23 mouse cellular contexts compared by ENCODE assay signal in genomic region chr16:5184956-5185355, GRCm38 (mm10). TPM values are rescaled to one million over a fixed set of nuclear protein-coding genes. Genes with fewer than 3 reads are reported as not detected.
DNase-seq lines count a peak whose midpoint lies in the region; ATAC-seq and TF ChIP-seq lines count a peak whose summit lies in the region.
"Had no signal": no experiment of that assay in that cellular context is flagged by ENCODE, and none has a peak within 500 bp of the region (broad histone marks: within the 10 kb centered on the region; RNA-seq: fewer than 3 reads in every experiment).

No protein-coding gene starts in this region.

- H3K9me3 ChIP-seq in midbrain, postnatal 0 days (ENCODE audit: low read length), result no peaks in the 10 kb centered on the region
- H3K9me3 ChIP-seq in midbrain, embryonic 11.5 days (ENCODE audit: control insufficient read depth, low read length), result no peaks in the 10 kb centered on the region
- no peaks in the 10 kb centered on the region for H3K9me3 ChIP-seq in embryonic facial prominence, embryonic 10.5 days
- H3K9me3 ChIP-seq: forebrain, embryonic 10.5 days; heart, embryonic 13.5 days; intestine, embryonic 15.5 days; limb, embryonic 13.5 days; liver, embryonic 13.5 days; lung, embryonic 15.5 days; midbrain, embryonic 10.5 days; neural tube, embryonic 12.5 days had no signal

- H3K36me3 ChIP-seq in midbrain, postnatal 0 days (ENCODE audit: insufficient read depth, low read length), result no peaks in the 10 kb centered on the region
- no peaks in the 10 kb centered on the region for H3K36me3 ChIP-seq in midbrain, embryonic 11.5 days (ENCODE audit: control insufficient read depth, insufficient read depth, low read length)
- H3K36me3 ChIP-seq in embryonic facial prominence, embryonic 10.5 days (replicated peaks), result no peaks in the 10 kb centered on the region
- H3K36me3 ChIP-seq: forebrain, embryonic 10.5 days; heart, embryonic 13.5 days; intestine, embryonic 15.5 days; limb, embryonic 13.5 days; liver, embryonic 13.5 days; lung, embryonic 15.5 days; midbrain, embryonic 10.5 days; neural tube, embryonic 12.5 days had no signal

- H3K4me2 ChIP-seq in midbrain, postnatal 0 days (ENCODE audit: low read depth, low read length, poor library complexity, severe bottlenecking), result no peak overlapping the region
- no peak overlapping the region for H3K4me2 ChIP-seq in midbrain, embryonic 11.5 days
- H3K4me2 ChIP-seq: heart, embryonic 13.5 days; hindbrain, embryonic 14.5 days; intestine, embryonic 15.5 days; limb, embryonic 13.5 days; liver, embryonic 13.5 days; lung, embryonic 15.5 days; neural tube, embryonic 12.5 days had no signal

- no peaks in the 10 kb centered on the region for H3K27me3 ChIP-seq in midbrain, postnatal 0 days (ENCODE audit: insufficient read depth, low read length)
- no peaks in the 10 kb centered on the region for H3K27me3 ChIP-seq in midbrain, embryonic 11.5 days (ENCODE audit: control insufficient read depth, insufficient read depth, low read length)
- no peaks in the 10 kb centered on the region for H3K27me3 ChIP-seq in embryonic facial prominence, embryonic 10.5 days (replicated peaks; ENCODE audit: low read depth, poor library complexity, severe bottlenecking)
- H3K27me3 ChIP-seq: intestine, embryonic 15.5 days; liver, embryonic 13.5 days; lung, embryonic 15.5 days; neural tube, embryonic 12.5 days had no signal

- peak; percentile 74 for DNase-seq in gastrocnemius, adult 2 months
- DNase-seq in gastrocnemius, postnatal 4 days (ENCODE audit: low spot score in 2 of 2), result no peak
- DNase-seq in midbrain, postnatal 0 days (ENCODE audit: low spot score), result peak; percentile 29
- no peak for DNase-seq in midbrain, embryonic 11.5 days (ENCODE audit: low spot score, missing footprints)
- peak; percentile 71 to 75 for DNase-seq in cerebellum, postnatal 14 days
- no peak for DNase-seq in embryonic facial prominence, embryonic 10.5 days (ENCODE audit: low spot score)
- DNase-seq in right cerebral cortex, postnatal 14 days, result no peak
- DNase-seq: liver, embryonic 13.5 days; lung, postnatal 4 days; thymus, postnatal 36 days had no signal

- no peak for TF ChIP-seq CTCF in gastrocnemius, adult 2 months (IDR thresholded peaks at IDR 0.05)
- no peak for TF ChIP-seq CTCF in midbrain, postnatal 0 days (IDR thresholded peaks at IDR 0.05)

- H3K4me1 ChIP-seq in midbrain, postnatal 0 days (ENCODE audit: insufficient read depth, low read length), result no peaks in the 10 kb centered on the region
- no peaks in the 10 kb centered on the region for H3K4me1 ChIP-seq in midbrain, embryonic 11.5 days (ENCODE audit: control insufficient read depth, insufficient read depth, low read length)
- H3K4me1 ChIP-seq in embryonic facial prominence, embryonic 10.5 days, result no peaks in the 10 kb centered on the region; the same call in 1 of the 2 replicates
- H3K4me1 ChIP-seq: forebrain, embryonic 10.5 days; intestine, embryonic 15.5 days; limb, embryonic 13.5 days; liver, embryonic 13.5 days; lung, embryonic 15.5 days; neural tube, embryonic 12.5 days had no signal

- intact Hi-C loops in gastrocnemius, adult 2 months (cut with DNase I), result loop anchor here (2.0 kb wide), 1 partner anchor 38 kb away; the partner anchor contains the start of gene Sec14l5

- 74% methylated on average over 5 of the region's 5 CpGs for WGBS in midbrain, postnatal 0 days
- 85% methylated on average over 5 of the region's 5 CpGs for WGBS in midbrain, embryonic 11.5 days
- WGBS in embryonic facial prominence, embryonic 10.5 days, result 82% methylated on average over 5 of the region's 5 CpGs

- H3K27ac ChIP-seq in gastrocnemius, adult 2 months, result peak overlapping the region; percentile 96
- H3K27ac ChIP-seq in midbrain, postnatal 0 days (ENCODE audit: low read depth, low read length), result no peak overlapping the region
- H3K27ac ChIP-seq in midbrain, embryonic 11.5 days (ENCODE audit: low read depth, low read length), result no peak overlapping the region
- H3K27ac ChIP-seq in embryonic facial prominence, embryonic 10.5 days (replicated peaks), result no peak overlapping the region
- H3K27ac ChIP-seq: forebrain, embryonic 10.5 days; heart, embryonic 13.5 days; hindbrain, embryonic 14.5 days; intestine, embryonic 15.5 days; limb, embryonic 13.5 days; liver, embryonic 13.5 days; lung, embryonic 15.5 days; midbrain, embryonic 10.5 days; neural tube, embryonic 12.5 days had no signal

- H3K4me3 ChIP-seq in gastrocnemius, adult 2 months, result no peak overlapping the region
- no peak overlapping the region for H3K4me3 ChIP-seq in midbrain, postnatal 0 days (ENCODE audit: low read depth, low read length)
- no peak overlapping the region for H3K4me3 ChIP-seq in midbrain, embryonic 11.5 days (ENCODE audit: low read depth, low read length)
- no peak overlapping the region for H3K4me3 ChIP-seq in embryonic facial prominence, embryonic 10.5 days
- H3K4me3 ChIP-seq: forebrain, embryonic 10.5 days; heart, embryonic 13.5 days; intestine, embryonic 15.5 days; limb, embryonic 13.5 days; liver, embryonic 13.5 days; lung, embryonic 15.5 days; midbrain, embryonic 10.5 days; neural tube, embryonic 12.5 days had no signal

- ATAC-seq in midbrain, postnatal 0 days (ENCODE audit: low FRiP score), result no peak
- ATAC-seq in midbrain, embryonic 11.5 days (ENCODE audit: low FRiP score), result no peak
- ATAC-seq: intestine, embryonic 15.5 days had no signal

- H3K9ac ChIP-seq in midbrain, postnatal 0 days (replicated peaks; ENCODE audit: low read length, poor library complexity, severe bottlenecking), result no peak overlapping the region
- H3K9ac ChIP-seq in midbrain, embryonic 11.5 days (ENCODE audit: low read length), result no peak overlapping the region
- H3K9ac ChIP-seq: heart, embryonic 13.5 days; hindbrain, embryonic 14.5 days; intestine, embryonic 15.5 days; limb, embryonic 13.5 days; liver, embryonic 13.5 days; lung, embryonic 15.5 days; neural tube, embryonic 12.5 days had no signal

RNA-seq across cellular contexts. Expression of gene Nagpa, which starts 18.9 kb away (rescaled TPM):
- 1 to 10 TPM; 5.6 to 6.7 TPM for total RNA-seq in gastrocnemius, adult 2 months (2021)
- 10 to 100 TPM in 1 of 2 experiments, 1 to 10 TPM in 1; 7.6 to 10.5 TPM for total RNA-seq in gastrocnemius, postnatal 4 days (2021)
- 8.2 and 12.5 TPM in 2 replicates for total RNA-seq in midbrain, postnatal 0 days (2014; rRNA removed)
- 7.3 and 9.1 TPM in 2 replicates for polyA plus RNA-seq in midbrain, postnatal 0 days (2015; fragmentation: Nextera tagmentation; extraction: Ambion mirVana)
- polyA plus RNA-seq in midbrain, embryonic 11.5 days (2014; fragmentation: Nextera tagmentation; extraction: Ambion mirVana), result 10.7 and 10.8 TPM in 2 replicates
- 15.9 and 16.2 TPM in 2 replicates for polyA plus RNA-seq in embryonic facial prominence, embryonic 10.5 days (2016; fragmentation: Nextera tagmentation; extraction: Ambion mirVana)

RNA-seq across cellular contexts. Expression of gene AU021092, which starts 37.1 kb away (rescaled TPM):
- total RNA-seq in gastrocnemius, adult 2 months (2021), result 1 to 10 TPM; 3.2 to 3.6 TPM
- total RNA-seq in gastrocnemius, postnatal 4 days (2021), result 1 to 10 TPM; 8.1 to 8.2 TPM
- 22.4 and 23.4 TPM in 2 replicates for total RNA-seq in midbrain, postnatal 0 days (2014; rRNA removed)
- polyA plus RNA-seq in midbrain, postnatal 0 days (2015; fragmentation: Nextera tagmentation; extraction: Ambion mirVana), result 8.1 and 9.3 TPM in 2 replicates
- 5.4 and 5.8 TPM in 2 replicates for polyA plus RNA-seq in midbrain, embryonic 11.5 days (2014; fragmentation: Nextera tagmentation; extraction: Ambion mirVana)
- 0.93 and 1.3 TPM in 2 replicates for polyA plus RNA-seq in embryonic facial prominence, embryonic 10.5 days (2016; fragmentation: Nextera tagmentation; extraction: Ambion mirVana)
- total RNA-seq: CH12.LX; granulocyte monocyte progenitor cell, adult 5-6 weeks; MEL had no signal

RNA-seq across cellular contexts. Expression of gene Sec14l5, which starts 38.0 kb away (rescaled TPM):
- total RNA-seq in gastrocnemius, adult 2 months (2021), result 10 to 100 TPM in 1 of 2 experiments, 1 to 10 TPM in 1; 7.6 to 16.1 TPM
- total RNA-seq in gastrocnemius, postnatal 4 days (2021), result 1 to 10 TPM; 5.7 to 7.3 TPM
- total RNA-seq in midbrain, postnatal 0 days (2014; rRNA removed), result 0.76 and 1.6 TPM in 2 replicates
- 0.09 and 0.14 TPM in 2 replicates for polyA plus RNA-seq in midbrain, postnatal 0 days (2015; fragmentation: Nextera tagmentation; extraction: Ambion mirVana)
- 0.23 and 0.25 TPM in 2 replicates for polyA plus RNA-seq in midbrain, embryonic 11.5 days (2014; fragmentation: Nextera tagmentation; extraction: Ambion mirVana)
- 0.10 and 0.16 TPM in 2 replicates for polyA plus RNA-seq in embryonic facial prominence, embryonic 10.5 days (2016; fragmentation: Nextera tagmentation; extraction: Ambion mirVana)
- total RNA-seq: granulocyte monocyte progenitor cell, adult 5-6 weeks; MEL had no signal
- polyA plus RNA-seq: kidney, embryonic 14.5 days; large intestine, adult 2 months; liver, embryonic 13.5 days had no signal

RNA-seq across cellular contexts. Expression of gene Alg1, which starts 48.5 kb away (rescaled TPM):
- 10 to 100 TPM; 10.0 to 10.4 TPM for total RNA-seq in gastrocnemius, adult 2 months (2021)
- 10 to 100 TPM; 17.0 to 17.6 TPM for total RNA-seq in gastrocnemius, postnatal 4 days (2021)
- 39.0 and 46.7 TPM in 2 replicates for total RNA-seq in midbrain, postnatal 0 days (2014; rRNA removed)
- 40.1 and 45.9 TPM in 2 replicates for polyA plus RNA-seq in midbrain, postnatal 0 days (2015; fragmentation: Nextera tagmentation; extraction: Ambion mirVana)
- 24.3 and 26.6 TPM in 2 replicates for polyA plus RNA-seq in midbrain, embryonic 11.5 days (2014; fragmentation: Nextera tagmentation; extraction: Ambion mirVana)
- 23.1 and 26.2 TPM in 2 replicates for polyA plus RNA-seq in embryonic facial prominence, embryonic 10.5 days (2016; fragmentation: Nextera tagmentation; extraction: Ambion mirVana)

RNA-seq across cellular contexts. Expression of gene Ppl, which starts 52.7 kb away (rescaled TPM):
- total RNA-seq in gastrocnemius, adult 2 months (2021), result 1 to 10 TPM; 2.5 to 3.7 TPM
- total RNA-seq in gastrocnemius, postnatal 4 days (2021), result under 1 TPM; 0.42 to 0.44 TPM
- total RNA-seq in midbrain, postnatal 0 days (2014; rRNA removed), result 0.14 and 0.88 TPM in 2 replicates
- polyA plus RNA-seq in midbrain, postnatal 0 days (2015; fragmentation: Nextera tagmentation; extraction: Ambion mirVana), result 0.09 and 0.10 TPM in 2 replicates
- 0.44 and 0.48 TPM in 2 replicates for polyA plus RNA-seq in midbrain, embryonic 11.5 days (2014; fragmentation: Nextera tagmentation; extraction: Ambion mirVana)
- 1.8 and 2.4 TPM in 2 replicates for polyA plus RNA-seq in embryonic facial prominence, embryonic 10.5 days (2016; fragmentation: Nextera tagmentation; extraction: Ambion mirVana)
- total RNA-seq: granulocyte monocyte progenitor cell, adult 5-6 weeks; MEL had no signal

Comparison
In these comparisons a context has a peak if more than half of its experiments do, and no peak if none do; other contexts are left out.
1. DNase-seq: peak in gastrocnemius, adult 2 months (single experiment), midbrain, postnatal 0 days (single experiment) and cerebellum, postnatal 14 days (2 of 2); none in gastrocnemius, postnatal 4 days (0 of 2), midbrain, embryonic 11.5 days (single experiment), embryonic facial prominence, embryonic 10.5 days (single experiment) and right cerebral cortex, postnatal 14 days (single experiment).